Mouse (Mus musculus): ENCODE measurements at regions not wholly inside any gene's neighbourhood (a gene's known extent, or its start where the extent isn't known, plus 50 kb on each side); places are given as distances from the start of the nearest gene placed in this dataset.

DNA sequence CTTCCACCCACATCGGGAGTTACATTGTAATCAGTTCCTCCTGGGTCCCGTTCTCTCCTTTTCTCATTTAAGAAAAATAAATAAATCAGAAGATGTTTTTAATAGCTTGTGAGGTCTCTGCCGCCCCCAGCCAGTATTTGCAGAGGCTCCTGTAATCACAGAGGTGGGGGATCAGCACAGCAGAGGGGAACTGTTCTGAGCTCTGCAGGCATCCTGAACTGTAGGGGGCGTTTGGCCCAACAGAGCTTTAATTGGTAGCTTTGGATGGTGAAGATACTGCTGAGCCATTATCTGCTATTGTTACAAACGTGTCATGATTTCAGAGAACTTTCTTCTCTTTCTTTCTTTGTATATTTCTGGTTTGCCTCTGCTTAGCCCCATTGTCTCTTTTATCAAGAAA is 293.9 kb downstream of the Cdh26 start:
- TF ChIP-seq EP300 (IDR thresholded peaks at IDR 0.05) (no peak), CTCF (IDR thresholded peaks at IDR 0.05) (no peak)
